ENCODE assay signal across 8 mouse cellular contexts in the genomic region with DNA sequence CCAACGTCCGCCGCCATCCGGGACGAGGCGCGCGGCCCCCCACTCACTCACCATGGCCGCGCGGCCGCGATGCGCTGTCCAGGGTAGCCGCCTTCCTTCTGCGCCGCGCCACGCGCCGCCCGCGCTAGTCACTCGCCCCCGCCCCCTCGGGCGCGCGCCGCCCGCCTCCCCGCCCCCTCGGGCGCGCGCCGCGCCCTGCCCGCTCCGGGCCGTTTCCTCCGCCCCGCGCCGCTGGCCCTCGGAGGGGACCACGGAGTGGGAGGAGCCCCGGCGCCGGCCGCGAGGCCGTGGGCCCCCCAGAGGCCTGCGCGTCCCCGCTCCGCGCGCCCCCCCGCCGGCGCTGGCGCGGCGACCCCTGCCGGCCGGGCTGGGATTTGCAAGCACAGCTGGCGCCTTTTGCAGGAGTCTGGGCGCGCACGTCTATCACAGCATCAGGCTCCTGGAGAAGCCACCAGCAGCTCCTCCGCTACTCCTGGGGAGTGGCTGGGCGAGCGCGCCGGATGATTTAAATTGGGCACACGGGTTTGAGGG. TPM values are rescaled to one million over a fixed set of nuclear protein-coding genes. Genes with fewer than 3 reads are reported as not detected.
DNase-seq lines count a peak whose midpoint lies in the region; ATAC-seq lines count a peak whose summit lies in the region.

A gene (minus strand): TSS at position 102 of the 531 bp plus-strand sequence.

- 2% methylated on average over 71 of the region's 77 CpGs for WGBS in embryonic facial prominence, embryonic 15.5 days
- 2% methylated on average over 43 of the region's 77 CpGs for WGBS in heart, embryonic 11.5 days (ENCODE audit: insufficient replicate concordance)
- 3% methylated on average over 42 of the region's 77 CpGs for WGBS in kidney, embryonic 14.5 days
- WGBS in liver, embryonic 11.5 days, result 2% methylated on average over 38 of the region's 77 CpGs

- peak within 1 kb of the TSS; percentile 77 for H3K4me2 ChIP-seq in embryonic facial prominence, embryonic 15.5 days (replicated peaks)
- peak within 1 kb of the TSS; percentile 62 for H3K4me2 ChIP-seq in heart, embryonic 11.5 days
- peak within 1 kb of the TSS; percentile 65 for H3K4me2 ChIP-seq in kidney, embryonic 14.5 days (replicated peaks; ENCODE audit: low read depth, low read length)
- peak within 1 kb of the TSS; percentile 84 for H3K4me2 ChIP-seq in liver, embryonic 11.5 days

- H3K4me3 ChIP-seq in embryonic facial prominence, embryonic 15.5 days (replicated peaks), result peak within 1 kb of the TSS; percentile 59
- H3K4me3 ChIP-seq in heart, embryonic 11.5 days (ENCODE audit: low read depth, low read length), result peak within 1 kb of the TSS; percentile 48
- peak within 1 kb of the TSS; percentile 60 for H3K4me3 ChIP-seq in kidney, embryonic 14.5 days (ENCODE audit: low read length)
- H3K4me3 ChIP-seq in liver, embryonic 11.5 days (ENCODE audit: low read depth, low read length), result peak within 1 kb of the TSS; percentile 68

- ATAC-seq in cerebellum, adult (ENCODE audit: insufficient number of reproducible peaks, low FRiP score, low TSS enrichment), result peak; percentile 18; the same call in 1 of the 2 replicates
- ATAC-seq in embryonic facial prominence, embryonic 15.5 days (ENCODE audit: insufficient number of reproducible peaks, low FRiP score, low TSS enrichment, low read depth), result peak; percentile 91
- ATAC-seq in heart, embryonic 11.5 days (replicated peaks; ENCODE audit: insufficient number of reproducible peaks, low FRiP score, low TSS enrichment), result peak; percentile 91
- peak; percentile 96 for ATAC-seq in kidney, embryonic 14.5 days (ENCODE audit: low FRiP score, low TSS enrichment)
- peak; percentile 91 for ATAC-seq in liver, embryonic 11.5 days (replicated peaks; ENCODE audit: low FRiP score)

- H3K27ac ChIP-seq in embryonic facial prominence, embryonic 15.5 days (replicated peaks), result no peak within 1 kb of the TSS
- H3K27ac ChIP-seq in heart, embryonic 11.5 days (ENCODE audit: low read depth, low read length), result no peak within 1 kb of the TSS
- H3K27ac ChIP-seq in kidney, embryonic 14.5 days (ENCODE audit: low read depth, low read length), result no peak within 1 kb of the TSS; the same call in 1 of the 2 replicates
- peak within 1 kb of the TSS; percentile 25 for H3K27ac ChIP-seq in liver, embryonic 11.5 days (ENCODE audit: low read depth, low read length)

- DNase-seq in cerebellum, adult 9-10 months, result no peak
- DNase-seq in liver, embryonic 11.5 days (ENCODE audit: low spot score), result peak; percentile 82
- peak; percentile 62 for DNase-seq in naive thymus-derived CD4-positive, alpha-beta T cell, adult 2 months (ENCODE audit: low read depth)
- DNase-seq in splenic B cell, adult 2 months (ENCODE audit: low read depth, low spot score), result peak; percentile 49

- H3K9me3 ChIP-seq in embryonic facial prominence, embryonic 15.5 days (replicated peaks), result no peaks in the 10 kb centered on the region; the same call in 1 of the 2 replicates
- H3K9me3 ChIP-seq in heart, embryonic 11.5 days (replicated peaks; ENCODE audit: control insufficient read depth, low read length), result no peaks in the 10 kb centered on the region; the same call in 1 of the 2 replicates
- peaks cover 31% of the 10 kb centered on the region for H3K9me3 ChIP-seq in kidney, embryonic 14.5 days (ENCODE audit: control insufficient read depth, low read length)
- peaks cover 4% of the 10 kb centered on the region; the same call in 1 of the 2 replicates for H3K9me3 ChIP-seq in liver, embryonic 11.5 days (ENCODE audit: control insufficient read depth, low read length)

- H3K27me3 ChIP-seq in embryonic facial prominence, embryonic 15.5 days, result no peaks in the 10 kb centered on the region
- peaks cover 3% of the 10 kb centered on the region; the same call in 1 of the 2 replicates for H3K27me3 ChIP-seq in heart, embryonic 11.5 days (ENCODE audit: control insufficient read depth, insufficient read depth, low read length)
- no peaks in the 10 kb centered on the region for H3K27me3 ChIP-seq in kidney, embryonic 14.5 days (ENCODE audit: control insufficient read depth, insufficient read depth, low read length)
- no peaks in the 10 kb centered on the region for H3K27me3 ChIP-seq in liver, embryonic 11.5 days (replicated peaks; ENCODE audit: control insufficient read depth, insufficient read depth, low read length)
- H3K27me3 ChIP-seq in splenic B cell, adult 2 months (ENCODE audit: control insufficient read depth, insufficient read depth, low read length, poor library complexity, severe bottlenecking), result peaks cover 6% of the 10 kb centered on the region

- H3K4me1 ChIP-seq in embryonic facial prominence, embryonic 15.5 days, result no peaks in the 10 kb centered on the region
- H3K4me1 ChIP-seq in heart, embryonic 11.5 days (ENCODE audit: control insufficient read depth, insufficient read depth, low read length), result no peaks in the 10 kb centered on the region
- 0 out of 2 replicates have a peak, but pooled peaks cover 3% of the 10 kb centered on the region for H3K4me1 ChIP-seq in kidney, embryonic 14.5 days (ENCODE audit: control insufficient read depth, insufficient read depth, low read length)
- peaks cover 3% of the 10 kb centered on the region; the same call in 1 of the 2 replicates for H3K4me1 ChIP-seq in liver, embryonic 11.5 days (replicated peaks; ENCODE audit: control insufficient read depth, insufficient read depth, low read length)

- no peaks in the 10 kb centered on the region for H3K36me3 ChIP-seq in embryonic facial prominence, embryonic 15.5 days
- H3K36me3 ChIP-seq in heart, embryonic 11.5 days (ENCODE audit: control insufficient read depth, insufficient read depth, low read length), result no peaks in the 10 kb centered on the region
- H3K36me3 ChIP-seq in kidney, embryonic 14.5 days (ENCODE audit: control insufficient read depth, insufficient read depth, low read length), result no peaks in the 10 kb centered on the region
- H3K36me3 ChIP-seq in liver, embryonic 11.5 days (ENCODE audit: control insufficient read depth, insufficient read depth, low read length), result no peaks in the 10 kb centered on the region
- H3K36me3 ChIP-seq in splenic B cell, adult 2 months (ENCODE audit: control insufficient read depth, insufficient read depth, low read length, poor library complexity, severe bottlenecking), result no peaks in the 10 kb centered on the region

- peak within 1 kb of the TSS; percentile 23; the same call in 1 of the 2 replicates for H3K9ac ChIP-seq in embryonic facial prominence, embryonic 15.5 days
- peak within 1 kb of the TSS; percentile 69 for H3K9ac ChIP-seq in heart, embryonic 11.5 days (ENCODE audit: low read depth, low read length)
- peak within 1 kb of the TSS; percentile 62 for H3K9ac ChIP-seq in kidney, embryonic 14.5 days (ENCODE audit: low read depth, low read length)
- H3K9ac ChIP-seq in liver, embryonic 11.5 days (ENCODE audit: low read depth, low read length), result peak within 1 kb of the TSS; percentile 60; the same call in 1 of the 2 replicates

RNA-seq across cellular contexts. Expression of the gene that starts here (rescaled TPM):
- polyA plus RNA-seq in embryonic facial prominence, embryonic 15.5 days (2015; fragmentation: Nextera tagmentation; extraction: Ambion mirVana), result 3.0 and 4.1 TPM in 2 replicates
- 1.9 and 3.7 TPM in 2 replicates for polyA plus RNA-seq in heart, embryonic 11.5 days (2014; fragmentation: Nextera tagmentation; extraction: Ambion mirVana)
- 8.7 and 13.2 TPM in 2 replicates for polyA plus RNA-seq in kidney, embryonic 14.5 days (2014; fragmentation: Nextera tagmentation; extraction: Ambion mirVana)
- polyA plus RNA-seq in liver, embryonic 11.5 days (2014; fragmentation: Nextera tagmentation; extraction: Ambion mirVana), result 32.5 and 38.1 TPM in 2 replicates

Comparison
In these comparisons a context has a peak if more than half of its experiments do, and no peak if none do; other contexts are left out.
1. ATAC-seq: peak in every context shown above with its lines; median percentile 96 in kidney, embryonic 14.5 days; 91 in embryonic facial prominence, embryonic 15.5 days; 91 in heart, embryonic 11.5 days; 91 in liver, embryonic 11.5 days; 18 in cerebellum, adult.